Mouse (Mus musculus) liver, embryonic 13.5 days (tissue): Measurements from ENCODE around the gene Sobp. TPM values are rescaled to one million over a fixed set of nuclear protein-coding genes. Genes with fewer than 3 reads are reported as not detected.

Experiments
- ATAC-seq: fragments of 200-750 bp; cut with Nextera tagmentation; 2 replicates; pipeline ENCODE4 v1.8.0; 2017; ENCODE audit warnings: low read depth, mild to moderate bottlenecking, moderate number of reproducible peaks, moderate library complexity
- DNase-seq: peaks from one replicate; pipeline ENCODE4 v3.0.0; 2022
- H3K27ac ChIP-seq: fragments of 300-500 bp; sonication (generic); 2 replicates; pipeline ENCODE4 v1.5.1; 2015; ENCODE audit warnings: moderate library complexity, mild to moderate bottlenecking, inconsistent platforms
- H3K27me3 ChIP-seq: fragments of 300-500 bp; sonication (generic); 2 replicates; pipeline ENCODE4 v1.6.1; 2015; ENCODE audit warnings: mild to moderate bottlenecking, inconsistent platforms
- H3K36me3 ChIP-seq: fragments of 300-500 bp; sonication (generic); 2 replicates; pipeline ENCODE4 v1.6.1; 2015; ENCODE audit warnings: mild to moderate bottlenecking, inconsistent platforms
- H3K4me1 ChIP-seq: fragments of 300-500 bp; sonication (generic); replicated peaks from 2 replicates; pipeline ENCODE4 v1.6.1; 2015; ENCODE audit warnings: inconsistent platforms
- H3K4me2 ChIP-seq: fragments of 300-500 bp; sonication (generic); 2 replicates; pipeline ENCODE4 v1.6.1; 2015; ENCODE audit warnings: inconsistent platforms, mild to moderate bottlenecking, moderate library complexity
- H3K4me3 ChIP-seq: fragments of 300-500 bp; sonication (generic); replicated peaks from 2 replicates; pipeline ENCODE4 v1.5.1; 2015; ENCODE audit warnings: mild to moderate bottlenecking, inconsistent platforms
- H3K9ac ChIP-seq: fragments of 300-500 bp; sonication (generic); 2 replicates; pipeline ENCODE4 v1.6.1; 2015; ENCODE audit warnings: mild to moderate bottlenecking, inconsistent platforms
- H3K9me3 ChIP-seq: fragments of 300-500 bp; sonication (generic); replicated peaks from 2 replicates; pipeline ENCODE4 v1.6.1; 2016; ENCODE audit warnings: inconsistent platforms
- WGBS: fragments of 180-500 bp; shearing (Covaris S2); methylation state at CpG from one replicate; pipeline ENCODE4 v1.1.7; 2015; ENCODE audit not compliant: insufficient replicate concordance; 5-methylcytosine and 5-hydroxymethylcytosine counted together
- polyA plus RNA-seq: library from polyadenylated mRNA; unstranded; fragments of >200 nt; fragmentation: Nextera tagmentation; extraction: Ambion mirVana; gene quantifications from 2 replicates; pipeline ENCODE4 v1.2.1, GENCODE M21; 2015

Sobp gene
- polyA plus RNA-seq, 1 experiment from 2014 or later: 0.02 TPM

DNA sequence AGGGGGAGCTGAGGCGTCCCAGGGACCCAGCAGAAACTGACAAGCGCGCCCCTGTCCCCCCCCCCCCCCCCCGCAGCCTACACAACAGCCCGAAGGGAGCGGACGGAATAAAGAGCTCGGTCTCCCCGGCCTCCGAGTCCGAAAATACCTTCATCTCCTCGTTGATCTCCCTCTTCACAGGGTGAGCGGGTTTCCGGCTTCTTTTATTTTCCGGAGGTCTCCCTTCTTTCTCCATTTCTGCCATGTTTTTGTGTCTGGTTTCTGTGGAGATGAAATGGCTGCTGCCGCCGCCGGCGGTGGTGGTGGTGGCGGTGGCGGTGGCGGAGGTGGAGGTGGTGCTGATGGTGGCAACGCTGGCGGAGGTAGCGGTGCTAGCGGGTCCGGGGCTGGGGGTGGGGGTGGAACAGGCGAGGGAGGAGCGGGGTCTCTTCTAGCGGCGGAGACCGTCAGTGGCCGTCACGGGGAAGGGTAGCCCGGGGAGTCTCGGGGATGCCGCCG, 453 bp downstream of the Sobp start:
- H3K27ac ChIP-seq: no peak overlapping the region
- no peaks in the 10 kb centered on the region for H3K9me3 ChIP-seq
- peaks cover 7% of the 10 kb centered on the region; the same call in 1 of the 2 replicates for H3K4me1 ChIP-seq
- H3K27me3 ChIP-seq: peaks cover 93% of the 10 kb centered on the region
- ATAC-seq: no peak
- no peak overlapping the region for H3K9ac ChIP-seq
- peak overlapping the region; percentile 55 for H3K4me3 ChIP-seq
- no peaks in the 10 kb centered on the region for H3K36me3 ChIP-seq
- no peak for DNase-seq
- peak overlapping the region; percentile 72 for H3K4me2 ChIP-seq
- 1% methylated on average over 28 of the region's 38 CpGs for WGBS

DNA sequence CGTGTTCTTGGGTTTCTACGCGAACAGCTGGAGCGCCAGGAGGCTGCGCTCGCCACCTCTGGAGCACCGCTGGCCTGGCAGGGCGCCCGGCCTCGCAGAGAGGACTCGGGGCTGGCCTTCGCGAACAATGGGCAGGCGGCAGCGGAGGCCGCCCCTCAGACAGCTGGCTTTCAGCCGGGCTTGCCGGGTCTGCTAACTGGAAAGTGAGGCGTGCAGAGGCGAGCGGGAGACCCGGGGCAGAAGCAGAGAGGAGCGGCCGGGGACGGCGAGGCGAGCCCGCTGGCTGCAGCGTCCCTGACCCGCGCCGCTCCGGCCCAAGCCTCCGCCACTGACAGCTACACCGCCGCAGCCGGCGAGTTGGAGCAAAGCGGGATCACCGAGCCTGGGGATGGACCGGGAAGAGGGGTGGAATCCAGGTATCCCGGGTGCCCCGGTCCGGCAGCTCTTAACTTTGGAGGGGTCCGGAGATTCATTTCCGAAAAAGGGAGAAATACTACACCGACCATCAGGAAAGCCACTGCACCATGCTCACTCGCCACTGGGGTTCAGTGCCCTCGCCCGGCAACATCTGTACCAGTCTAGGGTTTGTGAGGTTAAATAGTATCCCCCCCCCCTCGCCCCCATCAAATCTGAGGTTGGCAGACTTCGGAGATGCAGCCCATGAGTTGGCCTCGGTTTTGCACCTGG, 1.0 kb downstream of the Sobp start:
- H3K9ac ChIP-seq: no peak overlapping the region
- no peak for DNase-seq
- peak overlapping the region; percentile 55 for H3K4me3 ChIP-seq
- no peaks in the 10 kb centered on the region for H3K36me3 ChIP-seq
- WGBS: under 1% methylated on average over 53 of the region's 53 CpGs
- no peak overlapping the region for H3K27ac ChIP-seq
- H3K27me3 ChIP-seq: peaks cover 92% of the 10 kb centered on the region
- peaks cover 7% of the 10 kb centered on the region; the same call in 1 of the 2 replicates for H3K4me1 ChIP-seq
- H3K9me3 ChIP-seq: no peaks in the 10 kb centered on the region
- ATAC-seq: no peak
- peak overlapping the region; percentile 72 for H3K4me2 ChIP-seq

DNA sequence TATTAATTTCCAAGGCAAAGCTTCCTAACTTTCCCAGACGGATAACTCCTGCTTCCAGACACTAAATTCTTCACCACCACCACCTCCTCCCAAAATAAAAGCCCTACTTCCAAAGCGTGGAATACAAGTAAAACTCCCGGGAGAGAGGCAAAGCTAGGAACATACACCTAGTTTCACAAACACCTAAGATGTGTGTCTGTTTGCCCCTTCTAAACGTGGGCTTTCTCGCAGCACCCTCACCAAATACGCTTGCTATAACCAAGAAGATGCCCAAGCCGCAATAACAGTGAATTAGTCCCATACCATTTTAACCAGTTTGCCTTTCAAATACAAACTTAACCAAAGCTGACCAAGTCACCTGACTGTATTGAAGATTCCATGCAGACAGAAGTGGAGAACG, 1.8 kb downstream of the Sobp start:
- no peak overlapping the region for H3K27ac ChIP-seq
- no peaks in the 10 kb centered on the region for H3K36me3 ChIP-seq
- peak overlapping the region; percentile 55; the same call in 1 of the 2 replicates for H3K4me3 ChIP-seq
- H3K27me3 ChIP-seq: peaks cover 89% of the 10 kb centered on the region
- H3K9me3 ChIP-seq: no peaks in the 10 kb centered on the region
- H3K4me2 ChIP-seq: peak overlapping the region; percentile 72
- H3K4me1 ChIP-seq: peaks cover 7% of the 10 kb centered on the region; the same call in 1 of the 2 replicates
- DNase-seq: no peak
- H3K9ac ChIP-seq: no peak overlapping the region
- WGBS: 12% methylated on average over 8 of the region's 8 CpGs
- no peak for ATAC-seq

DNA sequence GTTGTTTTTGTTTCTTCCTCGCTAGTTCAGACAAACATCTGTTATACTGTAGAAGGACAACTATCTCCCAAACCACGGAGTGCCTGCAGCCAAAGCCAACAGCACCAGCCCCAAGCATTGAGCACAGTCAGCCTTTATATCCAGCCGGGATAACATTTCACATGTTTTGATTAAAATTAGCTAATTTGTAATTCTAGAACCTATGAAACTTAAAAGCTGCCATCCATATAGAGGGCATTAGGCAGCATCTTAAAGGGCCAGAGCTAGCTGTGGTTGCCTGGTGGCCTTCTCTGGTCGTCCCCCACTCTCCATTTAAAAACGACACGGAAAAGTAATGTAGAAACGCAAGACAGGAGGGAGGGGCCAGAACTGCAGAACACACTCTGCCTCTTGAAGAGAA, 2.3 kb downstream of the Sobp start:
- Histone ChIP-seq H3K9ac (no peak overlapping the region), H3K27ac (no peak overlapping the region), H3K9me3 (no peaks in the 10 kb centered on the region), H3K36me3 (no peaks in the 10 kb centered on the region), H3K27me3 (peaks cover 87% of the 10 kb centered on the region), H3K4me2 (no peak overlapping the region), H3K4me1 (peaks cover 7% of the 10 kb centered on the region; the same call in 1 of the 2 replicates), H3K4me3 (no peak overlapping the region)
- no peak for DNase-seq
- 6% methylated on average over 7 of the region's 7 CpGs for WGBS
- ATAC-seq: no peak

DNA sequence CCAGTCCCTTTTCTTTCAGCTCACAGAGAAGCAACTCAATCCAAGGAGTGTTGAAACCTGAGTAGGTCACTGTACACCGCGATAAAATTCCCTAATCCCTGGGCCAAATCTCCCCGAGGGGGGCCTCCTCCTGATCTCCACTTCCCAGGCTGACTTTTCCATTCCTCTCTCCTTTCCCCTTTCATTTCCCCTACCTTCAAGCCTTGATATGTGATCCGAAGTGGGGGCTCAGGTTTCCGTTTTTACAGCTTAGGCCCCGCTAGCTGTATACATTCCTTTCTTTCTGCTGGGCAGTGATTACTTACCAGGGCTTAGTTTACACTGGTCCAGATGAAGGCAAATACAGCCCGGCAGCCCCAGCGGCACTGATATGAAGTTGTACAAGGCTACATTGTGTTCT, 3.2 kb downstream of the Sobp start:
- Histone ChIP-seq H3K9me3 (no peaks in the 10 kb centered on the region), H3K4me2 (no peak overlapping the region), H3K4me3 (no peak overlapping the region), H3K27ac (no peak overlapping the region), H3K4me1 (peaks cover 7% of the 10 kb centered on the region; the same call in 1 of the 2 replicates), H3K9ac (no peak overlapping the region), H3K27me3 (peaks cover 78% of the 10 kb centered on the region), H3K36me3 (no peaks in the 10 kb centered on the region)
- WGBS: 4% methylated on average over 8 of the region's 8 CpGs
- DNase-seq (no peak), ATAC-seq (no peak)

DNA sequence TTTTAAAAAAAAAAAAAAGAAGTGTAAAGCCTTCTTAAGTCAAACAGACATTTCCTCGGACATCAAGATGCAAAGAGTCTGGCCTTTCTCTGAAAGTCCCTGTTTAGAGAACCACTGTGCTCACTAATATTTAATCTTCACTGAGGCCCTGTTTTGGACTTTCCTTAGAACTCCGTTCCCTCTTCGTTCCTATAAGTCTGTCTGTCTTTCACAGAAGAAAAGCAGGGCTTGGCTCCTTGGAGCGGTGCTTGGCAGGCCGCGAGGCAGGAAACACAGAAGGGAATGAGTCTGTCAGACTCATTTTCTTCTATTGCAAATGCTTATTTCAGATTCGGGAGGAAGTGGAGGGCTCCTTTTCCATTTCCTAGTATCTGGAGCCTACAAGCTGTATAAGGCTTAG, 5.5 kb downstream of the Sobp start:
- WGBS: 71% methylated on average over 7 of the region's 7 CpGs
- H3K27me3 ChIP-seq: peaks cover 56% of the 10 kb centered on the region
- no peak for ATAC-seq

DNA sequence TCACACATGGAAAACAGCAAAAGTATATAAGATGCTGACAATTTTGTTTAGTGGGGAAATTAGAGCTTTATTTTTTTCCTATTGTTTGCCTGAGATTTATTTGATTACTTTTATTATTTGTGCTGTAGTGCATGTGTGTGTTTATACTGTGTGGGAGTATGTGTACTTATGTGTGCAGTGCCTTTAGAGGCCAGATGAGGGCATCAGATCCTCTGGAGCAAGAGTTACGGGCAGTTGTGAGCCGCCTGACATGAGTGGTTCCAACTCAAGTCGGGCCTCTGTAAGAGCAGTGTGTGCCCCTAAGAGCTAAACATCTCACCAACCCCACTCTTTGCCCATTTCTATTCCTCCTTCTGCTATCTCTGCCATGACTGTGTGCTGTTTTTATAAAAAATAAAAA, 7.5 kb downstream of the Sobp start:
- 71% methylated on average over 3 of the region's 3 CpGs for WGBS
- no peak for ATAC-seq

More for the DNA sequence above, 5.5 kb downstream of the Sobp start:
- Histone ChIP-seq H3K9me3 (no peaks in the 10 kb centered on the region), H3K27ac (no peak overlapping the region), H3K4me3 (no peak overlapping the region), H3K9ac (no peak overlapping the region), H3K36me3 (no peaks in the 10 kb centered on the region), H3K4me2 (no peak overlapping the region), H3K4me1 (no peaks in the 10 kb centered on the region)
- DNase-seq: no peak

DNA sequence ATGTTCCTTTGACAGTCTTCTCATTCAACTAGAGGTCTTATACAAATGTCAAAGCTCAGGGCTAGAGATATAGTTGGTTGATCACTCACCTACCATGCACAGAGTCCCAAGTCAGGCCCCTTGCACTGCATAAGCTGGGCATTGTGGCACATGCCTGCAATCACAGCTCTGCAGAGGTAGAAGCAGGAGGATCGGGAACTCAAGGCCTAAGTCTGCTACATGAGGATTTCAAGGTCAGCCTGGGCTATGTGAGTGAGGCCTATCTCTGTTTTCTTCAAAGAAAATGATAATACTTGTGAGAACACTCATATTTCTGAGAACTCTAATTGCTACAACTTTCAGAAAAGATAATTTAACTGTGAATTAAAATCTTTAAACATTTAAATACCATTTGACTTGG, 8.2 kb downstream of the Sobp start:
- peaks cover 28% of the 10 kb centered on the region for H3K27me3 ChIP-seq
- ATAC-seq (no peak), DNase-seq (no peak)
- WGBS: 51% methylated on average over 1 of the region's 1 CpGs
- no peaks in the 10 kb centered on the region for H3K4me1 ChIP-seq
- no peaks in the 10 kb centered on the region for H3K9me3 ChIP-seq
- H3K36me3 ChIP-seq: no peaks in the 10 kb centered on the region
- H3K27ac ChIP-seq: no peak overlapping the region
- no peak overlapping the region for H3K4me2 ChIP-seq
- H3K9ac ChIP-seq: no peak overlapping the region
- H3K4me3 ChIP-seq: no peak overlapping the region

More for the DNA sequence above, 7.5 kb downstream of the Sobp start:
- Histone ChIP-seq H3K4me3 (no peak overlapping the region), H3K27me3 (peaks cover 35% of the 10 kb centered on the region), H3K9me3 (no peaks in the 10 kb centered on the region), H3K4me2 (no peak overlapping the region), H3K4me1 (no peaks in the 10 kb centered on the region), H3K36me3 (no peaks in the 10 kb centered on the region), H3K27ac (no peak overlapping the region), H3K9ac (no peak overlapping the region)
- DNase-seq: no peak

DNA sequence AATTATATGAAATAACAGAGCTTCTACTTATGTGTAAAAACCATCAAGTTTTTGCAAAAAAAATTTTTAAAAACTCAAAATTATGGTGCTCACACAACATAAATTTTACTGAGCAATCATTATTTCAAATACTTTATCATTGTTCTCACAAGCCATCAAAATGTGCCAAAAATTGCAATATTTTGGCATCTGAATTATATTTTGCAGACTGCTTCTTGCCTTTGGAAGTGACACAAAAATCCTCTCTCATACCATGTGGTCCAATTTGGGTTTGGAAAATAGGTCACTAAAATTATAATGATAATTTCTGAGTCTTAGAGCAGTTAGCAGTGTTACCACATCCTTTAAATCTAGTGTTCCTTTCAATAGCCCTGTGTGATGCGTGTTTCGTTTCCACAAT, 9.9 kb downstream of the Sobp start:
- no peaks in the 10 kb centered on the region for H3K36me3 ChIP-seq
- H3K4me2 ChIP-seq: no peak overlapping the region
- DNase-seq (no peak), ATAC-seq (no peak)
- peaks cover 13% of the 10 kb centered on the region for H3K27me3 ChIP-seq
- 85% methylated on average over 2 of the region's 2 CpGs for WGBS
- no peaks in the 10 kb centered on the region for H3K4me1 ChIP-seq
- no peak overlapping the region for H3K9ac ChIP-seq
- H3K9me3 ChIP-seq: no peaks in the 10 kb centered on the region
- H3K27ac ChIP-seq: no peak overlapping the region
- no peak overlapping the region for H3K4me3 ChIP-seq

DNA sequence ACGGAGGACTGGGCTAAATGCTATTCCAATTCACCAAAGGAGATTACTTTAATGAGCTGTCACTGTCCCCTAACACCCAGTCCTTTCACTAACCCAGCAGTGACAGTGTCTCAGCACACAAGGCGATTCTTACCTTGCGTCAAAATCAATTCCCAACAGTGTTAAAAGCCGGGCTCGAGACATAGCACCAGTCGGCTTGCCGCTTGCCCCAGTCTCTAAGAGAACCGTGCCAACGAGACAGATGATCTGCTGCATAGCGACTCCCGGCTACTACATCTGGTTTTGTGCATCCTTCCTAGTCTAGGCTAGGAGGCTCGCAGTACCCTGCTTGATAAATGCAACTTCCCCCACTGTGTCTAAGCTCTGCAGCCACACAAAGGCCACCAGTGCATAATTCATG, 12.0 kb downstream of the Sobp start:
- DNase-seq (no peak), ATAC-seq (no peak)
- Histone ChIP-seq H3K4me3 (no peak overlapping the region), H3K9me3 (no peaks in the 10 kb centered on the region), H3K9ac (no peak overlapping the region), H3K4me1 (no peaks in the 10 kb centered on the region), H3K27me3 (no peaks in the 10 kb centered on the region), H3K36me3 (no peaks in the 10 kb centered on the region), H3K27ac (no peak overlapping the region), H3K4me2 (no peak overlapping the region)
- WGBS: 73% methylated on average over 12 of the region's 12 CpGs

DNA sequence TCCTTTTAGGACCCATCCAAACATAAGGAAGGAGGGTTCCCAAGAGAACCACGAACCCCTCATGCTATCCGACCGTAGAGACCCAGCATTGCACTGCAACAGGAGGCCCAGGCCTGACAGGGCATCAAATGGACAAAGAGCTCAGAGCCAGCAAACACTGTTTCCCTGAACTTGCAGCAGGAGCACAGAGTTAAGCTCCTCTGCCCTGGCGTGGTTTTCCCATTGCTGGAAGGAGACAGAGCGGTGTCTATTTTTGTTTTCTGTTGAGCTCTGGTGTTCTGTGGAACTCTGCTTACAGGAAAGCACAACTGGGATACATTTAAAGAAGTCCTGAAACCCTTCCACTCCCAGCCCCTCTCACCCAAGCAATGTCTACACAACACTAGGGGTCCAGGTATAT, 15.0 kb downstream of the Sobp start:
- no peak for ATAC-seq
- no peak overlapping the region for H3K27ac ChIP-seq
- no peaks in the 10 kb centered on the region for H3K27me3 ChIP-seq
- no peak for DNase-seq
- no peak overlapping the region for H3K4me3 ChIP-seq
- H3K36me3 ChIP-seq: no peaks in the 10 kb centered on the region
- no peak overlapping the region for H3K4me2 ChIP-seq
- 70% methylated on average over 5 of the region's 5 CpGs for WGBS
- no peak overlapping the region for H3K9ac ChIP-seq
- H3K9me3 ChIP-seq: no peaks in the 10 kb centered on the region
- H3K4me1 ChIP-seq: no peaks in the 10 kb centered on the region

DNA sequence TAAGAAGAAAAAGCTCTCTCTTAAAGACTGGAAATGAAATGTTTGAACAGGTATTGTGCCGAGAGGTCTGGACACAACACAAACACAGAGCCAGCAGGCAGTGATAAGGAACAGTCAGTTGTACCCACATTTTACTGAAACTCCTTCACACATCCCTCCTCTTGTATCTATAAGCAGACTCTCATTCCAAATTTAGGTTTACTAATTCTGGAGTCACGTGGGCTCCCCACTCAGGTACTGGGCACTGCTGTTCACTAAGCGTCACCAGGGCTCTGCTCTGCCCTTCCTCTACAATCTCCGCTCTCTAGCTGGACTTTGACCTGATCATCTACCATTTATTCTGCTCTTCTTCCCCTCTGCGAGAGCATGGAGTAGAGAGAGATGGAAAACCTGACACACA, 15.4 kb downstream of the Sobp start:
- WGBS: 58% methylated on average over 5 of the region's 5 CpGs
- DNase-seq (no peak), ATAC-seq (no peak)
- H3K4me2 ChIP-seq: no peak overlapping the region
- H3K27ac ChIP-seq: no peak overlapping the region
- H3K27me3 ChIP-seq: no peaks in the 10 kb centered on the region
- no peak overlapping the region for H3K9ac ChIP-seq
- no peaks in the 10 kb centered on the region for H3K36me3 ChIP-seq
- H3K4me3 ChIP-seq: no peak overlapping the region
- no peaks in the 10 kb centered on the region for H3K4me1 ChIP-seq
- no peaks in the 10 kb centered on the region for H3K9me3 ChIP-seq
